Mouse (Mus musculus) midbrain, embryonic 16.5 days (tissue): ENCODE results near the gene Tas2r121. TPM values are rescaled to one million over a fixed set of nuclear protein-coding genes. Genes with fewer than 3 reads are reported as not detected.
"Not testable (repeated sequence)": the region's sequence is repeated elsewhere in the genome, so short reads cannot be mapped to it uniquely, and the experiment has no call there.

ENCODE experiments used
- ATAC-seq: fragments of 200-750 bp; cut with Nextera tagmentation; 2 replicates; pipeline ENCODE4 v1.8.0; 2017; ENCODE audit warnings: moderate TSS enrichment
- H3K27ac ChIP-seq: fragments of 300-500 bp; sonication (generic); 2 replicates; pipeline ENCODE4 v1.5.1; 2014; ENCODE audit warnings: mild to moderate bottlenecking, low read length, mixed read lengths
- H3K27me3 ChIP-seq: fragments of 300-500 bp; sonication (generic); 2 replicates; pipeline ENCODE4 v1.6.1; 2014; ENCODE audit warnings: low read depth, low read length, mixed read lengths; ENCODE audit not compliant: control insufficient read depth, insufficient read depth
- H3K36me3 ChIP-seq: fragments of 300-500 bp; sonication (generic); 2 replicates; pipeline ENCODE4 v1.6.1; 2014; ENCODE audit warnings: mild to moderate bottlenecking, low read length, moderate library complexity, mixed read lengths; ENCODE audit not compliant: control insufficient read depth, insufficient read depth
- H3K4me1 ChIP-seq: fragments of 300-500 bp; sonication (generic); 2 replicates; pipeline ENCODE4 v1.6.1; 2014; ENCODE audit warnings: mild to moderate bottlenecking, low read length, mixed read lengths; ENCODE audit not compliant: control insufficient read depth, insufficient read depth
- H3K4me2 ChIP-seq: fragments of 300-500 bp; sonication (generic); 2 replicates; pipeline ENCODE4 v1.6.1; 2014; ENCODE audit warnings: mild to moderate bottlenecking, low read length, mixed read lengths
- H3K4me3 ChIP-seq: fragments of 300-500 bp; sonication (generic); 2 replicates; pipeline ENCODE4 v1.5.1; 2014; ENCODE audit warnings: low read depth, mild to moderate bottlenecking, low read length, moderate library complexity, mixed read lengths
- H3K9ac ChIP-seq: fragments of 300-500 bp; sonication (generic); 2 replicates; pipeline ENCODE4 v1.6.1; 2014; ENCODE audit warnings: low read depth, low read length, mixed read lengths
- H3K9me3 ChIP-seq: fragments of 300-500 bp; sonication (generic); replicated peaks from 2 replicates; pipeline ENCODE4 v1.6.1; 2014; ENCODE audit warnings: mild to moderate bottlenecking, low read length, mixed read lengths; ENCODE audit not compliant: control insufficient read depth, poor library complexity, severe bottlenecking
- WGBS: fragments of 180-500 bp; shearing (Covaris S2); extraction: QIAGEN DNeasy Blood & Tissue Kit; methylation state at CpG from one replicate; pipeline ENCODE4 v1.1.7; 2014; 5-methylcytosine and 5-hydroxymethylcytosine counted together
- polyA plus RNA-seq: library from polyadenylated mRNA; unstranded; fragments of >200 nt; fragmentation: Nextera tagmentation; extraction: Ambion mirVana; gene quantifications from 2 replicates; pipeline ENCODE4 v1.2.1, GENCODE M21; 2015

Tas2r121 gene
- not detected in 2 replicates for polyA plus RNA-seq

DNA sequence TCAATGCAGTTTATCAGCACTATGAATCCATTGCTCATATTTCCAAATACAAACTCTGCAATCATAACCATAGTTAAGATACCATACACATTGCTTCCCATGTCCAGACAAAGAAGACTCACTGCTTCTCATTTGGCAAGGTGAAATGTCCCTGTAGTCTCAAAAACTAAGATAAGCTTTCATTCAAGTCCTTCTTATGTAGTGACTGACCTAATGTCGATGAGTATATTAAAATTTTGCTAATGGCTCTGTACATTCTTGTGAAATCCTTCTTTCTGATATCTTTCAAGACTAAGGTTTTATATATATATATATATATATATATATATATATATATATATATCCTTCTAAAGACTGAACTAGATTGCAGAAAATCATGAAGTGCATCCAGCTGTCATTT lies at the start of gene Tas2r121:
Gene Tas2r121 (minus strand): TSS at position 101 of the 400 bp plus-strand sequence.
- 73% methylated on average over 1 of the region's 1 CpGs for WGBS
- H3K36me3 ChIP-seq, result no peaks in the 10 kb centered on the region
- no peak within 1 kb of the TSS for H3K27ac ChIP-seq
- no peak within 1 kb of the TSS for H3K4me2 ChIP-seq
- H3K27me3 ChIP-seq, result no peaks in the 10 kb centered on the region
- ATAC-seq, result no peak
- H3K4me1 ChIP-seq, result no peaks in the 10 kb centered on the region
- no peak within 1 kb of the TSS for H3K4me3 ChIP-seq
- no peaks in the 10 kb centered on the region for H3K9me3 ChIP-seq
- H3K9ac ChIP-seq, result no peak within 1 kb of the TSS

DNA sequence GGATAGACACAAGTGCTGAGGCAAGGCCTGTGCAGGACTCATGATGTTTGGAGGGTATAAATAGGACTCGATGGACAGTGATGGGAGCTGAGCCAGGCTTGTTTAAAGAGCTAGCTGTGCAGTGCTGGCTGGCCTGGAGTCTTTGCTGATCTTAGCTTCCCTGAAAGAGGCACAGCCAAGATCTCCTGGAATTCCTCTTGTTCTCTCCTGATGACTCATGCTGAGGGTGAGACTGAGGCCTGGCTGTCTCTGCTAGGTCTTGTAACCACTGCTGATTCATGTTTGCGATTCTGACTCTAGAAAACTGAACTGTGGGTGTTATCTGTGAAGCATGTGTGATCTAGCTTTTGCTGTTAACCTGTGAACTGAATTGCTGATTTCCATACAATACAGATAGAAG lies 49.4 kb upstream of the Tas2r121 start:
- ATAC-seq, result no peak
- Histone ChIP-seq H3K4me1 (no peaks in the 10 kb centered on the region), H3K4me3 (no peak overlapping the region), H3K9me3 (no peaks in the 10 kb centered on the region), H3K4me2 (no peak overlapping the region), H3K27ac (no peak overlapping the region), H3K9ac (no peak overlapping the region), H3K36me3 (no peaks in the 10 kb centered on the region), H3K27me3 (no peaks in the 10 kb centered on the region)
- WGBS, result 93% methylated on average over 2 of the region's 2 CpGs

DNA sequence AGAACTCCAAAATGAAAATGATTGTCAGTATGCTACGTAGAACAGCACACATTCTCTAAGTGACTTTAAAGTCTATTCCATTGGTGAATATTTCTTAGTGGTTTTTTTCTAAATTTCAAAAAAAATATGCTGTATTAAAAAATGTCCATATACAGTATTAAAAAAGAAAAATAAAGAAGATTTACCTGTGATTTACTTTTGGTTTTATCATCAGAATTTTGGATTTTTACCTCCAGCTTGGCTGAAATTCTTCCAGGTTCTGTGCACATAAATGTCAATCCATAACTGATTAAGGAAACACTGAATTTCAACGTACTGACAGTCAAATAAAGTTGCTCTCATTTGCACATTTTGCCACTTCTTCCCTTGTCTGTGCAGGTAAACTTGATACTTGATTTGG lies 37.1 kb upstream of the Tas2r121 start, which contains the start of gene Tas2r115:
Gene Tas2r115 (minus strand): TSS at position 101 of the 400 bp plus-strand sequence.
- Histone ChIP-seq H3K4me1 (no peaks in the 10 kb centered on the region), H3K9me3 (no peaks in the 10 kb centered on the region), H3K27ac (no peak within 1 kb of the TSS), H3K9ac (no peak within 1 kb of the TSS), H3K36me3 (no peaks in the 10 kb centered on the region), H3K27me3 (no peaks in the 10 kb centered on the region), H3K4me2 (no peak within 1 kb of the TSS), H3K4me3 (no peak within 1 kb of the TSS)
- WGBS, result 82% methylated on average over 2 of the region's 2 CpGs
- no peak for ATAC-seq

DNA sequence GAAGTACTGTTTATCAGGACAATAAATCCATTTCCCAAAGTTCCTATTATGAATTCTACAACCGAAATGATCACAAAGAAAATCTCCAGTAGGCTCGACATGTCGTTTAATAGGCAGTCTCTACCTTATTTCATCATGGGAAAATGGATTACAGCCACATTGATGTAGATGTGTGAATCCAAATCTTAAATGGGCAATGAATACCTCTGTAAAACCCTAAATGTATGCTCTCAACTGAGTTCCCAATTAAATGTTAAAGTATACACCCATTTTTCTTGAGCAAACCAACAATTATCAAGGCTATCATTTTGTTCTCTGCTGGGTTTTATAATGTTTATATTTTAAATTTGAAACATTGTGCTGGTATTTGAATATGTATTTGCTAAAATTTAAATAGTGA lies 11.0 kb upstream of the Tas2r121 start, which contains the start of gene Tas2r122:
Gene Tas2r122 (minus strand): TSS at position 101 of the 400 bp plus-strand sequence.
- no peaks in the 10 kb centered on the region for H3K27me3 ChIP-seq
- no peak within 1 kb of the TSS for H3K27ac ChIP-seq
- H3K4me3 ChIP-seq, result no peak within 1 kb of the TSS
- no peak within 1 kb of the TSS for H3K4me2 ChIP-seq
- H3K9ac ChIP-seq, result no peak within 1 kb of the TSS
- no peaks in the 10 kb centered on the region for H3K4me1 ChIP-seq
- ATAC-seq, result no peak
- 87% methylated on average over 3 of the region's 3 CpGs for WGBS
- no peaks in the 10 kb centered on the region for H3K36me3 ChIP-seq
- H3K9me3 ChIP-seq, result no peaks in the 10 kb centered on the region

DNA sequence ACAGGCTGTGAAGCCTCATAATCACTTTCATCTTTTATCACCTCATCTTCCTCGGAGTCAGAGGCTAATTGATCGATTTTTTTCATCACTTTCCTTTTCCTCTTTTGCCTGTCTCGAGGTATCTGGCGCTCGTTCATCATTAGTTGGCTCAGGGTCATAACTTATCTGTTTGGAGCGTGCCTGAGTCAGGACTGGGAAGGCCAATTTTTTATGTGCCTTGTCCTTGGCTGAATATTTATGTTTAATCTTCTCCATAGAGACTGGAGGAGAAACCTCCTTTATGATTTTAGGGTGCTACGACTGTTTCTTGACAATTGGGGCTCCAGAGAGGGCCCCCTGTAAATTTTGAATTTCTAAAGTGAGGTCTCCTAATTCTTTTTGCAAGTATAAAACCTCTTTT lies 9.2 kb downstream of the Tas2r121 start:
- WGBS, result 86% methylated on average over 7 of the region's 7 CpGs
- not testable (repeated sequence) for H3K9me3 ChIP-seq, ATAC-seq, H3K4me3 ChIP-seq, H3K4me2 ChIP-seq, H3K27ac ChIP-seq, H3K27me3 ChIP-seq, H3K4me1 ChIP-seq, H3K9ac ChIP-seq, H3K36me3 ChIP-seq

DNA sequence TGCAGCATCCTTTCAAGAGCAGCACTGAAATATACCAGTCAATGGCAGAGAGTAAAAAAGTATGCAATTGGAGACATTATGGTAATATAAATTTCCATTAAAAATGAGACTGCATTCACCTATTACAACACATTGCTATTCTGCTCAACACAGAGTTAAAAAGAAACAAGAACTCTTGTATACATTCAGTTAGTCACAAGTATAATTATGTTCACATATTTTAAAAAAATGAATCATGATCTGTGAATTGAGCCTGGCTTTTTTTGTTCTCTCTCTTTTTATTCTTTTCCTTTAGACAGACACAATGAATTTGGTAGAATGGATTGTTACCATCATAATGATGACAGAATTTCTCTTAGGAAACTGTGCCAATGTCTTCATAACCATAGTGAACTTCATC lies 44.2 kb downstream of the Tas2r121 start, which contains the start of gene Tas2r120:
Gene Tas2r120 (plus strand): TSS at position 301 of the 400 bp plus-strand sequence.
- Histone ChIP-seq H3K27me3 (no peaks in the 10 kb centered on the region), H3K4me1 (no peaks in the 10 kb centered on the region), H3K4me3 (no peak within 1 kb of the TSS), H3K9me3 (no peaks in the 10 kb centered on the region), H3K9ac (no peak within 1 kb of the TSS), H3K27ac (no peak within 1 kb of the TSS), H3K36me3 (no peaks in the 10 kb centered on the region), H3K4me2 (no peak within 1 kb of the TSS)
- ATAC-seq, result no peak

DNA sequence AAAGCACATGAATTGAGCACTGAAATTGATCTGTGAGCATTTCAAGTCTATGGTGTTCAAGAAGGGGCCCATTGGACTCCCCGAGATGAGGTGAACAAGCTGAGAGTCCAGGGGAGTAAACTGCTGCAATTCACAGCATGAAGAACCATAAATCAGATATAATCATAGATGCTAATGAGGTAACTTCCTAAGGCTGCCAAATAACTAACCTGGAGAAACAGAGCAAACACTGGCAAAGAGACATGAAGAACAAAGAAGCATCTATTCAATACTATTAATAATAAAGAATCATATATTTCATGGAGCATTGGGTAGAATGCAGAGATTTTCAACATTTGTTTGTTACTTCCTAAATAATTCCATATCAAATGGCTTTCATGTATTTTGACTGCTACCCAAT lies 49.4 kb downstream of the Tas2r121 start, which contains the start of gene A630073D07Rik:
Gene A630073D07Rik (minus strand): TSS at position 101 of the 400 bp plus-strand sequence.
- no peaks in the 10 kb centered on the region for H3K36me3 ChIP-seq
- no peaks in the 10 kb centered on the region for H3K27me3 ChIP-seq
- H3K9me3 ChIP-seq, result no peaks in the 10 kb centered on the region
- H3K9ac ChIP-seq, result no peak within 1 kb of the TSS
- no peaks in the 10 kb centered on the region for H3K4me1 ChIP-seq
- no peak within 1 kb of the TSS for H3K4me3 ChIP-seq
- H3K4me2 ChIP-seq, result no peak within 1 kb of the TSS
- WGBS, result 88% methylated on average over 1 of the region's 1 CpGs
- no peak for ATAC-seq
- H3K27ac ChIP-seq, result no peak within 1 kb of the TSS

Other genes with a start within 250 kb of the Tas2r121 start
- not detected in 2 replicates for gene Prh1, start 131.2 kb downstream of the Tas2r121 start, polyA plus RNA-seq
- not detected in 2 replicates for gene Prp2, start 105.1 kb downstream of the Tas2r121 start, polyA plus RNA-seq
- not detected in 2 replicates for gene A630073D07Rik, start 49.5 kb downstream of the Tas2r121 start, polyA plus RNA-seq
- gene Tas2r120, start 44.1 kb downstream of the Tas2r121 start, polyA plus RNA-seq, result not detected in 2 replicates
- gene Tas2r122, start 10.9 kb upstream of the Tas2r121 start, polyA plus RNA-seq, result not detected in 2 replicates
- gene Tas2r115, start 37.0 kb upstream of the Tas2r121 start, polyA plus RNA-seq, result not detected in 2 replicates
- not detected in 2 replicates for gene Tas2r124, start 53.7 kb upstream of the Tas2r121 start, polyA plus RNA-seq
- not detected in 2 replicates for gene Tas2r102, start 61.1 kb upstream of the Tas2r121 start, polyA plus RNA-seq
- not detected in 2 replicates for gene Tas2r136, start 77.2 kb upstream of the Tas2r121 start, polyA plus RNA-seq
- not detected in 2 replicates for gene Tas2r117, start 101.8 kb upstream of the Tas2r121 start, polyA plus RNA-seq
- not detected in 2 replicates for gene Tas2r123, start 146.1 kb upstream of the Tas2r121 start, polyA plus RNA-seq
- not detected in 2 replicates for gene Tas2r116, start 154.4 kb upstream of the Tas2r121 start, polyA plus RNA-seq
- gene Tas2r110, start 167.0 kb upstream of the Tas2r121 start, polyA plus RNA-seq, result not detected in 2 replicates
- not detected in 2 replicates for gene Tas2r113, start 192.0 kb upstream of the Tas2r121 start, polyA plus RNA-seq
- not detected in 2 replicates for gene Tas2r125, start 208.6 kb upstream of the Tas2r121 start, polyA plus RNA-seq